Mouse (Mus musculus) subcutaneous adipose tissue, adult 2 months (tissue): ENCODE measurements around the gene Galns. TPM values are rescaled to one million over a fixed set of nuclear protein-coding genes. Genes with fewer than 3 reads are reported as not detected.

Experiments used
- polyA plus RNA-seq: library from polyadenylated mRNA; depleted of rRNA; stranded (reverse); fragments of >200 nt; gene quantifications from 2 replicates; pipeline ENCODE4 v1.2.3, GENCODE M21; 2012; ENCODE audit warnings: low replicate concordance; rRNA removed

Gene Galns
- polyA plus RNA-seq, result 25.7 and 35.7 TPM in 2 replicates

DNA sequence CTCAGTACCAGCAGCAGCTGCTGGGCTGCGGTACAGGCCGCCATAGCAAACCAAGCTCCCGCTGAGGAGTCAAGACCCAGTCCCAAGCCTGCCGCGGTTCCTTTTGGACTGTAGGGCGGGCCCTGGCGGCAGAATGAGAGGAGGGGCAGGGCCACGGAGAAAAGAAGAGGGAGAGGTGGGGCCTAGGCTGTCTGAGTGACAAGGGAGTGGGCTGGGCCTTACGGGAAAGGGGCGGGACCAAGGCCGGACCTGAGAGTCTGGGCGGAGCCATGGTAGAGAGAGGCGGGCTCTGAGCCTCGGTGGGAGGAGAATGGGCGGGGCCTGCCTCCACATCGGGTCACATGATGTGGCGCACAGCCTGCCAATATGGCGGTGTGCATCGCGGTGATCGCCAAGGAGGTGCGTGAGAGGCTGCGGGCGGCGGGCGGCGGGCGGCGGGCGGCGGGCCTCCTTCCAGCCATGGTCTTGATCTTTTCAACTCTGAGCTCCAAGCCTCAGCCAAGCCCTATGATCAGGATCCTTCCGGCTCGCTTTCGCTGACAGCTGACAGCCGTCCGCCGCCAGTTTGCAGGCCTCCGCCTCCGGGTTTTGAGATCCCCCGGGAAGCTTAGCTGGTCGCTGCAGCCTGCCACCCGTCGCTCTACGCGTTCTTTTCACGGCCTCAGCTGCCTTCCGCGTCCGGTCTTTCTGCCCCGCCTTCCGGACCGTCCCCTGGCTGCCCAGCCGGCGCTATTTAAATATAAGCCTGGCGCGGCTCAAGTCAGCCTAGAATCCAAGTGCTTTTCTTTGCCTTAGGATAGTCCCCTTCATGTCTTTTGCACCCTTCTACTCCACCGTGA, at the start of gene Galns, which contains the start of gene Trappc2l:
TSS of gene Galns (minus strand) at position 169 of the 839 bp plus-strand sequence.
TSS of gene Trappc2l (plus strand) at position 346 of the 839 bp plus-strand sequence.

DNA sequence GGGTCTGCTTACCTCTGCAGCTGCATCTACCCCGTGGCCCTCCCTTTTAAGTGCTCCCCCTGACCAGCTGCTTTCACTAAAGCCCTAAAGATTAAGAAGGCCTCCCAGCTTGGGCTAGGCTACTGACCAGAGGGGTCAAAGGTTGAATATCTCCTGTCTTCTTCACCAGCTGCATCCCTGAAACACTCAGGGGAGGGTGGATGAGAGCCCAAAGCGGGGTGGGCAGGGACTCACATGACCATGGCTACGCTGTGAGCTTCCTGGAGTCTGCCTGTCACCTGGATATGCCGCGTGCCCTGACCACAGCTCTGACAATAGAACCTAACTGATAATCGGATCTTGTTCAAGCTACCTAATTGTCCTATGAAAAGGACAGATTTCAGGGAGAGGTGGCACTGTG, 11.5 kb upstream of the Galns start, which contains the start of gene Pabpn1l:
TSS of gene Pabpn1l (minus strand) at position 13 of the 400 bp plus-strand sequence.

DNA sequence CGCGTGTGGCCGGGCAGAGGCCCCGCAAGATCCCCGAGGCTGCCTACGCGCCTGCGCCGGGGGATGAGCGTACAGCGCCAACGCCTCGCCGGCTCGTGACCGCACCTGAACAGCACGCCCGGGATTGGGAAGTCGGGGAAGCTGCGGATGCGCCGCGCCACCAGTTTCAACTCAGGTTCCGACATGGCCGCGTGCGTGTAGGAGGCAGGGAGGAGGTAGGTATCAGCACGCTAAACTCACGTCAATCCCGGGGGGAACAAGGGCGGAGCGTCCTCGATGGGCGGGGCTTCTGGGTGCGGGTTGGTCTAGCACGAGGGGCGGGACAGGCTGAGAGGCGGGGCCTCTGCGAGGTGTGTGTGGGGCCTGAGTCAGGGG, 34.6 kb downstream of the Galns start, which contains the start of gene Aprt:
TSS of gene Aprt (minus strand) at position 262 of the 375 bp plus-strand sequence.

DNA sequence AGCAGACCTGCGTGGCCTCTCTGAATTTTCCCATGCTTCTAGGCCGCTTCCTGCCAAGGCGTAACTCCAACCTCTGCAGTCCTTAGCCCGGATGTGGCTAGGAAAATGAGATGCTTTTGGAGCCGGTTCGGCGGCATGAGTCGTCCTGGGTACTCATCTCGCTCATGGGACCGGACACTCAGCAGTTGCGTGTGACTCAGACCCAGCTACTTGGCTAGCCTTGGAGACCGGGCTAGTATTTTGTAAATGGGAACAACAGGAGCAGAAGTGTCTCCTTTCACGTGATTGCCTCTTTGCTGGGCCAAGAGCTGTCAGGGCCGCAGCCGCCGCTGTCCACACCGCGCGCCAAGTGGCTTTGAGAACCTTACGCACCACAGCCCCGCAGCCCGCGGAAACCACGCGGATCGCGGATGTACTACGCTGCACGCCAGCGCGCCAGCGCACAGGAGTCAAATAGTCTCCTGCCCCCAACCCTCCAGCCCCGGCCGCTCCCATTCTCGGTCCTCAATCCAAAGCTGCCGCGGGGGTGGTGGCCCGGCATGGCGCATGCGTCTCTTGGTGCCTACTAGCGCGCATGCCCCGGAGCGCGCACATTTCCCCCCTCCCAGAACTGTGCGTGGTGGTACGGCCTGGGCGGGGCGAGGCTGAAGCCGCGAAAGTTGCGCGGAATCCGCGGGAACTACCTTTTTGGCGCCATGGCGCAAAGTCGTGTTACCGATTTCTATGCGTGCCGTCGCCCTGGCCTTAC, 43.7 kb downstream of the Galns start, which contains the start of gene Cdt1:
TSS of gene Cdt1 (plus strand) at position 655 of the 748 bp plus-strand sequence.

DNA sequence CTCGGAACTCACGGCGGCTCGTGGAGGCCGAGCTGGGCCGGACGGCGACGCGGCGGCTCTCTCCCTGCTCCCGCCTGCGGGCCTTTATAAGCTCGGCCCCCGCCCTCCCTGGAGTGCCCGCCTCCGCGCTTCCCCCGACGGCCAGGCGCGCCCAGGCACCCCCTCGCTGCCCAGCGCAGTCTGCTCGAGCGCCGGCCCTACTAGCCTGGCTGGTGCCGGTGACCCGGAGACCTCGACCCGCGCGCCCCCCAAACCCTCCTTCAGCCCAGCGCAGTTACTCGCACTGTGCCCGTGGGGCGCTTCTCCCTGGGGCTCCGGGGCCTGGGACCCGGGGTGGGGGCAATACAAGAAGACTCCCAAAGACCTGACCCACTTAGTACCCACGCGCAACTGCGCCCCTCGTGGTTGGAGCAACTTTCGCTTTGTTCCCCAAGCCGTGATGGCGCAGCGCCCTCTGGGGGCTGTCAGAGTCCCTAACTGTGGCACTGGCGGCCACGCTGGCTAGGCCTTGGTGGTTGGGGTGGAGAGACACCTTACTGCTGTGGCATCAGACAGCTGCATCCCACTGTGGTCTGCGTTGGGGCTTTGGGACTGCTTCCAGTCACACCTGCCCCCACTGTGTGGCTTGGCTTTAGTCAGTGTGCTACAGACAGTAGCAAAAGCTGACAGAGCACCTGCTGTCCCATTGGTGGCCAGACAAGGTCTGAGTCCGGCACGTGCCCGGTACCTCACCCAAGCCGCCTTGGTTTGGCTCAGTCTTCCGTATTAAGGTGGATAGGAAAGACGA, 59.8 kb downstream of the Galns start, which contains the start of gene Piezo1:
TSS of gene Piezo1 (minus strand) at position 65 of the 787 bp plus-strand sequence.

Other genes starting within 250 kb of the Galns start
- gene Zc3h18, start 234.9 kb downstream of the Galns start, polyA plus RNA-seq, result 19.1 and 31.8 TPM in 2 replicates
- 0.19 and 0.32 TPM in 2 replicates for gene Il17c, start 189.4 kb downstream of the Galns start, polyA plus RNA-seq
- 87.0 and 191 TPM in 2 replicates for gene Cyba, start 178.5 kb downstream of the Galns start, polyA plus RNA-seq
- gene Mvd, start 168.0 kb downstream of the Galns start, polyA plus RNA-seq, result 33.7 and 36.7 TPM in 2 replicates
- gene Snai3, start 150.7 kb downstream of the Galns start, polyA plus RNA-seq, result 0.20 and 0.85 TPM in 2 replicates
- 74.3 and 112 TPM in 2 replicates for gene Rnf166, start 135.4 kb downstream of the Galns start, polyA plus RNA-seq
- 20.0 and 42.8 TPM in 2 replicates for gene Ctu2, start 135.3 kb downstream of the Galns start, polyA plus RNA-seq
- 208 and 217 TPM in 2 replicates for gene Piezo1, start 60.1 kb downstream of the Galns start, polyA plus RNA-seq
- gene Cdt1, start 43.4 kb downstream of the Galns start, polyA plus RNA-seq, result 6.5 and 27.5 TPM in 2 replicates
- 48.9 and 263 TPM in 2 replicates for gene Aprt, start 34.6 kb downstream of the Galns start, polyA plus RNA-seq
- gene Trappc2l, start 177 bp upstream of the Galns start, polyA plus RNA-seq, result 135 and 185 TPM in 2 replicates
- gene Pabpn1l, start 11.3 kb upstream of the Galns start, polyA plus RNA-seq, result not detected in 2 replicates
- gene Cbfa2t3, start 87.6 kb upstream of the Galns start, polyA plus RNA-seq, result 10.3 and 11.3 TPM in 2 replicates
- gene Acsf3, start 164.0 kb upstream of the Galns start, polyA plus RNA-seq, result 36.8 and 49.3 TPM in 2 replicates
- 0.03 and 0.19 TPM in 2 replicates for gene Cdh15, start 236.5 kb upstream of the Galns start, polyA plus RNA-seq